Mouse (Mus musculus) limb, embryonic 11.5 days (tissue): ENCODE data around the gene Satb1. TPM values are rescaled to one million over a fixed set of nuclear protein-coding genes. Genes with fewer than 3 reads are reported as not detected.

Source experiments
- ATAC-seq: fragments of 200-750 bp; cut with Nextera tagmentation; 2 replicates; pipeline ENCODE4 v1.8.0; 2017; ENCODE audit warnings: low read depth; ENCODE audit not compliant: insufficient number of reproducible peaks, low FRiP score, low TSS enrichment
- DNase-seq: peaks from one replicate; pipeline ENCODE4 v3.0.0-alpha.2; 2015; ENCODE audit warnings: low spot score
- H3K27ac ChIP-seq: fragments of 300-500 bp; sonication (generic); replicated peaks from 2 replicates; pipeline ENCODE4 v1.5.1; 2014; ENCODE audit warnings: low read depth, mild to moderate bottlenecking, low read length
- H3K27me3 ChIP-seq: fragments of 300-500 bp; sonication (generic); 2 replicates; pipeline ENCODE4 v1.6.1; 2014; ENCODE audit warnings: mild to moderate bottlenecking, low read length, mixed read lengths; ENCODE audit not compliant: control insufficient read depth, insufficient read depth
- H3K36me3 ChIP-seq: fragments of 300-500 bp; sonication (generic); 2 replicates; pipeline ENCODE4 v1.6.1; 2014; ENCODE audit warnings: mild to moderate bottlenecking, low read length, moderate library complexity, mixed read lengths; ENCODE audit not compliant: control insufficient read depth, insufficient read depth
- H3K4me1 ChIP-seq: fragments of 300-500 bp; sonication (generic); 2 replicates; pipeline ENCODE4 v1.6.1; 2014; ENCODE audit warnings: low read length, mixed read lengths; ENCODE audit not compliant: control insufficient read depth, insufficient read depth
- H3K4me2 ChIP-seq: fragments of 300-500 bp; sonication (generic); 2 replicates; pipeline ENCODE4 v1.6.1; 2014; ENCODE audit warnings: low read depth, mild to moderate bottlenecking, moderate library complexity; ENCODE audit not compliant: severe bottlenecking
- H3K4me3 ChIP-seq: fragments of 300-500 bp; sonication (generic); 2 replicates; pipeline ENCODE4 v1.5.1; 2014; ENCODE audit warnings: low read depth, low read length
- H3K9ac ChIP-seq: fragments of 300-500 bp; sonication (generic); 2 replicates; pipeline ENCODE4 v1.6.1; 2014; ENCODE audit warnings: mild to moderate bottlenecking, low read length
- H3K9me3 ChIP-seq: fragments of 300-500 bp; sonication (generic); 2 replicates; pipeline ENCODE4 v1.6.1; 2016; ENCODE audit warnings: low read length; ENCODE audit not compliant: control insufficient read depth
- WGBS: fragments of 180-500 bp; shearing (Covaris S2); extraction: QIAGEN DNeasy Blood & Tissue Kit; methylation state at CpG from one replicate; pipeline ENCODE4 v1.1.7; 2014; 5-methylcytosine and 5-hydroxymethylcytosine counted together
- polyA plus RNA-seq: library from polyadenylated mRNA; unstranded; fragments of >200 nt; fragmentation: Nextera tagmentation; extraction: Ambion mirVana; gene quantifications from 2 replicates; pipeline ENCODE4 v1.2.1, GENCODE M21; 2014

The Satb1 gene
- polyA plus RNA-seq, 1 experiment from 2014 or later = 12.3 TPM

DNA sequence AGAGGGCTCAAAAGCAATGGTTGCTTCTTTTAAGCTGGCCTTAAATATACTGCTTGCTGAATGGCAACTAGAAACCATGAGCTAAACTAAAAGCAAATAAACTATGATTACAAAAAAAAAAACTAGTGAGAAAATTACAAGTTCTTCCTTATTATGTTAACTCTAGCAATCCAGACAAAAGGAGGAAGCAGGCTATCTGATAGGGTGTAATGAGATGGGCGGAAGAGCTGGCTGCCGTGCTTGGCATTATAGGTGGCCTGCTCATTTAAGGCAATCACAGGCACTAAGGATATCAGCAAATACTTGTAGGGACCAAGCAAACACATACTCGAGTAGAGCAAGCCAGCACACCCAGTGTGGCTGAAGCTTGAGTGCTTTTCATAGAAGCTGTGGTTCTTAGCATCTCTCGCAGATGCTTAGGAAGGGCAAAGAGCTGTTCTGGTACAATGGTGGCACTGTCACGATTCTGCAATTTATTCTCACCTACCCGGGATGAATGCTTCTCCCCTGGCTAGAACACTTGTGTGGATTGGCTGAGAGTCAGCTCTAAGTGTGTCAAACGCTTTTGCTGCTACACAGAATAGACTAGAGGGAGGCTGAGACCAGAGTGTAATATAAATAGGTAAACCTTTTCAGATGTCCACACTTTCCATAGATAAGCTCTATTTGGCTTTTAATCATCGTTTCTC lies 49.4 kb downstream of the Satb1 start:
- H3K4me3 ChIP-seq = no peak overlapping the region
- DNase-seq = no peak
- WGBS = 88% methylated on average over 8 of the region's 8 CpGs
- no peaks in the 10 kb centered on the region for H3K9me3 ChIP-seq
- H3K36me3 ChIP-seq = no peaks in the 10 kb centered on the region
- H3K9ac ChIP-seq = no peak overlapping the region
- H3K27me3 ChIP-seq = no peaks in the 10 kb centered on the region
- H3K4me2 ChIP-seq = no peak overlapping the region
- H3K27ac ChIP-seq = no peak overlapping the region
- H3K4me1 ChIP-seq = no peaks in the 10 kb centered on the region
- ATAC-seq = no peak

DNA sequence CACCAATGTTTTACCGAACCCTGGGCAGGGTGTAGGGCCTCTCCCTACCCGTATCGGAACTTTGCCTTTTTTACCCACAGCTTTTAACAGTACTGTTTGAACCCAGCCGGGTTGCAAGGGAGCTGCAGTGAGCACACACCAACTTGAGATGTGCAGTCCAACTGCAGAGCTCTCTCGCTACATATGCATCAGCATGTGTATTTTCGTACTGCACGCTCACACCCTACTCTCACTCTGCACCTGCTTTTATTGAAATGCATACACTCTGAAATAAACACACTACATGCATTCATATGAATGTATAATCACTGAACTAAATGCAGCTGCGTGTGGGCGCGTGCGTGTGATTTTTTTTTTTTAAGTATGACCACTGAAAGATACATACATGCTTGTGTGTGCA lies 53.1 kb downstream of the Satb1 start:
- no peak for DNase-seq
- H3K27me3 ChIP-seq = no peaks in the 10 kb centered on the region
- ATAC-seq = no peak
- H3K4me1 ChIP-seq = 0 out of 2 replicates have a peak, but pooled peaks cover 3% of the 10 kb centered on the region
- no peaks in the 10 kb centered on the region for H3K36me3 ChIP-seq
- WGBS = 93% methylated on average over 11 of the region's 11 CpGs
- H3K9me3 ChIP-seq = no peaks in the 10 kb centered on the region
- H3K4me3 ChIP-seq = no peak overlapping the region
- no peak overlapping the region for H3K9ac ChIP-seq
- no peak overlapping the region for H3K4me2 ChIP-seq
- H3K27ac ChIP-seq = no peak overlapping the region

DNA sequence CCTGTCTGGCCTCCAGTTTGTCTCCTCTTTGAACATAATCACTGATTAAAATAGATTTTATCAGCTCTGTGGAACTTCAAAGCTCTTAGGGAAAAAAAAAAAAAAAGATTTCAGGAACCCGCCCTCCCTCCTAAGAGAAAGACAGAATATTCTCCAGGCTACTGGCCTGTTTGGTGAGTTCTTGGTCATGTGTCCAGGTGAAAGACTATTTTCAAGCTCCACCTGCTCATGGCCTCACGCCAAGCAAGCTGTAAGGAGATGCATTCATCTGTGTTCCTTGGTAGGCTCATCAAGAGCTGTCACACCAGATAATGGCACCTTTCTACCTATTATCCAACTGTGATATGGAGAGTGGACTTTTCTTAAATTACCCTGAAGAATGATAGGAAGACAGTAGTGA lies 54.1 kb downstream of the Satb1 start:
- no peak overlapping the region for H3K4me3 ChIP-seq
- no peak overlapping the region for H3K4me2 ChIP-seq
- ATAC-seq (no peak), DNase-seq (no peak)
- H3K27me3 ChIP-seq = no peaks in the 10 kb centered on the region
- H3K9me3 ChIP-seq = no peaks in the 10 kb centered on the region
- no peak overlapping the region for H3K27ac ChIP-seq
- H3K36me3 ChIP-seq = no peaks in the 10 kb centered on the region
- WGBS = 88% methylated on average over 2 of the region's 2 CpGs
- H3K4me1 ChIP-seq = 0 out of 2 replicates have a peak, but pooled peaks cover 3% of the 10 kb centered on the region
- no peak overlapping the region for H3K9ac ChIP-seq

DNA sequence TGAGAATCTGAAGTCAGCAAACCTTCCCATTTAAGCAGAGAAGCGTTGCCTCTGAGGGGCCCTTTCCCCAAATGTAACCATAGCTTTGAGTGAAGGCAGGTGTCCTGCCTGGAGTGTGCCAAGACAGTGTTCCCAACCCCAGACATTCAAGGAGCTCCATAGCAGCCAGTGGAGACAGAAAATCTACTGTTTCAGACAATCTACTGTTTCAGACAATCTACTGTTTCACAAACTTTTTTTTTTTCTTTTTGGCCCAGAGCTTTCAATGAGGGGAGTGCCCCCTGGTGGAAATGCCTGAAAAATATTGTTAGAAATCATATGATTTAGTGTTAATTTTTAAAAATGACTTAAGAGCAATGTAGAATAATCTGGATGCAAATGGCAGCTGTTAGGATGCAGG lies 55.3 kb downstream of the Satb1 start:
- no peaks in the 10 kb centered on the region for H3K36me3 ChIP-seq
- ATAC-seq (no peak), DNase-seq (no peak)
- H3K9ac ChIP-seq = no peak overlapping the region
- 78% methylated on average over 1 of the region's 1 CpGs for WGBS
- H3K27me3 ChIP-seq = no peaks in the 10 kb centered on the region
- H3K4me1 ChIP-seq = 0 out of 2 replicates have a peak, but pooled peaks cover 3% of the 10 kb centered on the region
- H3K4me2 ChIP-seq = no peak overlapping the region
- no peak overlapping the region for H3K27ac ChIP-seq
- H3K9me3 ChIP-seq = no peaks in the 10 kb centered on the region
- no peak overlapping the region for H3K4me3 ChIP-seq

DNA sequence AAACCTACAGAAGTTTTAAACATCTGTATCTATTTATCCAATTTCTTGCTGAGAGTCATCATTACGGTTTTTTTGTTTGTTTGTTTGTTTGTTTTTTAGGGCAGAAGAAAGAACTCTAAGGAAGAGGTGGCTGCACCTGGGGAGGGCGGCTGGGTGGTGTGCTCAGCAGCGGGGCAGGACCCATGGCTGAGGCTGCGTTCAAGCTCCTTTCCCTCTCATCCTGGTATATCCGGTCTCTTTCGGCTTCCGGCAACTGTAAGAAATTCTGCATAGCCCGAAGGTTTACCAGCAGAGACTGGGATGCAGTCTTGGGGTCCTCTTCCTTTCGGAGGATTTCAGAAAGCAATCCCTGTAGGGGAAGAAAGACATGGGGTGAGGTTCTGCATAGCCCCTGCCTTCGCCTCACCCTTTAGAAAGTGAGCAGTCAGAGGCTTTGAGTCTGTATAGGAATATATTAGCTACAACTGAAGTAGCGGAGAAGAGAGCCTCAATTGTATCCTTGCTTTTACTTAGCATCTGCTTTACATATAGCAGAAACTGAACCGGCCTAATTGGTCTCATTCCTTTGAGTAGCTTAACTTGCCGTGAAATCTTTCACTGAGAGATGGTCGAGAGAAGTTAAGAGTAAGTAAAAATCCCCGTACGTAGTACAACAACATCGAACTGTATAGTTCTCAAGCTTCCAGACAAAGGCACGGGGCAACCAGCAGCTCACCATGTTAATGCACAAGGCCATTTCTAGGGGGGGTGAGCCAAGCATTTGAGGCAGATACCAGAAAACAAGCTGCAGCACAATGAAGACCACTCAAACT lies 57.8 kb downstream of the Satb1 start:
- H3K4me2 ChIP-seq = no peak overlapping the region
- H3K9me3 ChIP-seq = no peaks in the 10 kb centered on the region
- H3K27ac ChIP-seq = no peak overlapping the region
- no peak for ATAC-seq
- no peaks in the 10 kb centered on the region for H3K36me3 ChIP-seq
- H3K27me3 ChIP-seq = no peaks in the 10 kb centered on the region
- no peak overlapping the region for H3K9ac ChIP-seq
- H3K4me1 ChIP-seq = 0 out of 2 replicates have a peak, but pooled peaks cover 3% of the 10 kb centered on the region
- H3K4me3 ChIP-seq = no peak overlapping the region
- WGBS = 76% methylated on average over 18 of the region's 18 CpGs
- no peak for DNase-seq

DNA sequence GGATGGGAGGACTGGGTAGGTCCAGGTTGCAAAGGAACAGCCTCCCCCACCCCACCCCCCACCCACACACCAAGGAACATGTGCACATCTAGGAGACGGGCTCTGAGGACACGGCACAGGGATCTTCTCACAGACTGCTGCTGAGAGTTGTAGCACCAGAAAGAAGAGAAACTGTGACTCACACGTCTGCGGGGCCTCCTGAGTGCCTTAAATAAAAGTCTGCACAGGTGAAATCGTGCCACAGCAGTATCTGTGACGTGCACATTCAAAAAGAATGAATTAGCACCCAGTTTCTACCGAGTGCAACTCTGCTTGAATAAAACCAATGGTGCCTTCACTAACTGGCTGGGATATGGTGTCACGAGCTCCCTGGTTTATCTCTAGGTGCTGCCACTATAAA lies 69.5 kb downstream of the Satb1 start:
- ATAC-seq = no peak
- WGBS = 87% methylated on average over 8 of the region's 8 CpGs
- Histone ChIP-seq H3K4me2 (no peak overlapping the region), H3K4me1 (peaks cover 11% of the 10 kb centered on the region; the same call in 1 of the 2 replicates), H3K9ac (no peak overlapping the region), H3K27ac (no peak overlapping the region), H3K4me3 (no peak overlapping the region), H3K9me3 (no peaks in the 10 kb centered on the region), H3K36me3 (no peaks in the 10 kb centered on the region), H3K27me3 (0 out of 2 replicates have a peak, but pooled peaks cover 2% of the 10 kb centered on the region)
- no peak for DNase-seq

DNA sequence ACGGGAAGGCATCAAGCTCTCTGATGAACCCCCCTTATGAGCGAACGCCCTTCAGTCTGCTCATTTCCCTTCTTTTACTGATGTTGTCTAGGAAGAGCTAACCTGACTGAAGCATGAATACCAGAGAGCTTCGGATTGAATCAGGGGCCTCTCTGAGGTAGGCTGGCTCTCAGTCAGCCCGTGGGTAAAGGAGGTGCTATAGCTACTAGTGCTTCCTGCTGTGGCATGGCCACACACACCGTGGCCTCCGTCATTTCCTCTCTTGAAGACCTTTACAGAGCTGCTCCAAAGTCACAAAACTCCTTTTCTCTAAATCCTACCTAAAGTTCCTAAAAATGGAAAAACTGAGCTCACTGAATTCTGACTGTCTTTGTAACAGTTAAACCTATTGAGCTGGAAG lies 70.6 kb downstream of the Satb1 start:
- Histone ChIP-seq H3K4me3 (no peak overlapping the region), H3K36me3 (no peaks in the 10 kb centered on the region), H3K27ac (no peak overlapping the region), H3K9ac (no peak overlapping the region), H3K4me1 (peaks cover 11% of the 10 kb centered on the region; the same call in 1 of the 2 replicates), H3K4me2 (no peak overlapping the region), H3K27me3 (0 out of 2 replicates have a peak, but pooled peaks cover 2% of the 10 kb centered on the region), H3K9me3 (no peaks in the 10 kb centered on the region)
- no peak for ATAC-seq
- 60% methylated on average over 7 of the region's 7 CpGs for WGBS
- DNase-seq = no peak

DNA sequence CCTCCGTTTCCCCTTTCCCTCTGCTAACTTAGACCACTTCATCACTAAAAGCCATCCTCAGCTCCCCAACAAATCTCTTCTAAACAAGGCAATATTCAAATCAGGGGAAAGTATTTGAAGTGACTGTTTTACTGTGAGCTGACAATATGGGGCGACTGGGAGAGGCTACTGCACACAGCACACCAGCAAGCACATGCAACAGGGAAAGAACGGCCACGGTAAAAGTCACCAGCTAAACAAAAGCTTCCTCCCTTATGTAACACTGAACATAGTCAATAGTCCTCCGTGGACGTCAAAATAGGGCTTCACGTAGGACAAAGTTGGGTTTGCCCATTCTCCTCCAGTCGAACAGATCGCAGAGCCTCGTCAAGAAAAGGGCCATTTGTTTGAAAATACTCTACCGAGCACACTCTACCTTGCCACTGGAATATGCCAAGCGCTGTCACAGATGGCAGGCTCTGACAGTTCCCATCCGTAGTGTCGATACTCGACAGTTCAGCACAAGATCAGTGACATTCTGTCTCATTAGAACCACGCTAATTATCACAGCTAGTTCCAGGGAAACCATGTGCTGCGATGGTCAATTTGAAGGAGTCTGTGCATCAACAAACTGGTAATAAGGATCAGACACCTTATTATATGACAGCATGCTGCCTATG lies 72.0 kb downstream of the Satb1 start:
- no peaks in the 10 kb centered on the region for H3K9me3 ChIP-seq
- H3K27me3 ChIP-seq = 0 out of 2 replicates have a peak, but pooled peaks cover 2% of the 10 kb centered on the region
- H3K9ac ChIP-seq = no peak overlapping the region
- H3K4me2 ChIP-seq = peak overlapping the region; percentile 32; the same call in 1 of the 2 replicates
- peaks cover 11% of the 10 kb centered on the region; the same call in 1 of the 2 replicates for H3K4me1 ChIP-seq
- no peak for ATAC-seq
- no peak overlapping the region for H3K4me3 ChIP-seq
- no peak overlapping the region for H3K27ac ChIP-seq
- 37% methylated on average over 17 of the region's 17 CpGs for WGBS
- DNase-seq = peak; percentile 30
- no peaks in the 10 kb centered on the region for H3K36me3 ChIP-seq
